Mouse (Mus musculus): ENCODE measurements around the gene Magee2. TPM values are rescaled to one million over a fixed set of nuclear protein-coding genes. Genes with fewer than 3 reads are reported as not detected.

Magee2 gene
- total RNA-seq (2023) = not detected

GRCm38 (mm10) chrX:104856751-104857341 is at the start of gene Magee2:
Gene Magee2 (minus strand): TSS chrX:104857267.

Other genes with a start within 250 kb of the Magee2 start
- gene Zdhhc15, start 186.2 kb downstream of the Magee2 start, total RNA-seq (2023) = under 1 TPM; 0.37 to 0.43 TPM
- 10 to 100 TPM; 30.6 to 31.2 TPM for gene Pbdc1, start 222.5 kb upstream of the Magee2 start, total RNA-seq (2023)

All from monocyte, adult 59 days (primary cell).